Mouse (Mus musculus) splenic B cell, adult 2 months (primary cell): ENCODE measurements at regions not wholly inside any gene's neighbourhood (a gene's known extent, or its start where the extent isn't known, plus 50 kb on each side); places are given as distances from the start of the nearest gene placed in this dataset.

Experiments
- DNase-seq: peaks from one replicate; pipeline ENCODE4 v3.0.0-alpha.2; 2011; ENCODE audit warnings: low read depth, low spot score
- H3K27me3 ChIP-seq: 2 replicates; pipeline ENCODE4 v1.6.1; 2012; ENCODE audit warnings: mild to moderate bottlenecking, low read length, moderate library complexity, mixed read lengths; ENCODE audit not compliant: control insufficient read depth, poor library complexity, insufficient read depth, severe bottlenecking
- H3K36me3 ChIP-seq: 2 replicates; pipeline ENCODE4 v1.6.1; 2012; ENCODE audit warnings: mild to moderate bottlenecking, low read length, moderate library complexity, mixed read lengths; ENCODE audit not compliant: control insufficient read depth, poor library complexity, insufficient read depth, severe bottlenecking

- H3K27me3 ChIP-seq: no peaks in the 10 kb centered on the region
- H3K36me3 ChIP-seq: no peaks in the 10 kb centered on the region
- no peak for DNase-seq
Observed at GRCm38 (mm10) chr17:45306506-45306905, 127.0 kb downstream of the Cdc5l start.

- DNase-seq: no peak
- Histone ChIP-seq H3K36me3 (no peaks in the 10 kb centered on the region), H3K27me3 (no peaks in the 10 kb centered on the region)
Observed at GRCm38 (mm10) chr17:45303183-45303582, 130.4 kb downstream of the Cdc5l start.

DNA sequence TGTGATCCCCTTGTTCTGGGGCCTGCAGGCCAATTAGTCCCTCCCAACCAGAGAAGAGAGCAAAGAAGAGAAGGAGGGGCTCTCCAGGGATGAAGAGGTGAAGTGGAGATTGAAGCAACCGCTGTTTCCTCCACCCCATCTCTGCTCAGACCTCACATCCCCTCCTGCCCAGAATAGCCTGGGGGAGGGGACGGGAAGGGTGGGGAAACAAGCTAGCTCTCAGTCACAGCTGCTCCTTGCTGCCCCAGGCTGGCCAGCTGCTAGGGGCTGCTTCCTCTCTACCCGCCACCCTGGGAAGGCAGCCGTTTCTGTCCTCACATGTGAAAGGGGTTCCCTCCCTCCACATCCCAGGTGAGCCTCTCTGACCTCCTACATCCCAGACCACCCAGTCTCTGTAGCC is 135.2 kb downstream of the Cdc5l start:
- Histone ChIP-seq H3K27me3 (no peaks in the 10 kb centered on the region), H3K36me3 (no peaks in the 10 kb centered on the region)
- DNase-seq: peak; percentile 60

DNA sequence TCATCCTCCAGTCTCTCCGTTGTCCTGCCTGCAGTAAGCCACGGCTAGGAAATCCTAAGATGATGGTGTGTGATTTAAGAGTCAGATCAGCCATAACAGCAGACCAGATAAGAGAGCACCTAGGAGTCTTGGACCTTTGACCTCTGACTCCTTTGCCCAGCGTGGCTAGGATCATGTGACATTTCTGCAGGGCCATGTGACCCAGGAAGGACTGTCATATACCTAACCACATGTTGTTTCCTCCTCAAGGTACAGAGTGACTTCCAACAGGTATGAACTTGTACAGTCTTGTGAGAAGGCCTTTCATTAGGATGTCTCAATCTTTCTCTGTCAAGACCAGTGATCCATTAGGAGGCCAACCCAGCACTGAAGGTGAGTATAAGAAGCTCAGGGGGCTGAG is 135.7 kb downstream of the Cdc5l start:
- peak; percentile 33 for DNase-seq
- Histone ChIP-seq H3K36me3 (no peaks in the 10 kb centered on the region), H3K27me3 (no peaks in the 10 kb centered on the region)

DNA sequence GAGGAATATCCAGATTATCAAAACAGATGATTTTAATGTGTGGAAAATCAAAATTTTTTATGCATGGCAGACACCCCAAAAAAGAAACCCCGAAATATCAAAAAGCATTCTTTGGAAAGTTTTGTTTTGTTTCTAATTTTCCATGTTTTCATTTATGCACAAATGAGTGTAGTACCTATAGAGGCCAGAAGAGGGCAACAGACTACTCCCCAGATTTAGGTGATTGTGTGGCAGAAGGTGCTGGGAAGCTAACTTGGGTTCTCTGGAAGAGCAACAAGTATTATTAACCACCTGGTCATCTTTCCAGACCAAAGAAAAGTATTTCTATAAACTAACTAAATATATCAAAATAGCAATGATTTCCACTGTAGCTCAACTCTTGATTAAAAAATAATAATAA is 137.2 kb downstream of the Cdc5l start:
- no peaks in the 10 kb centered on the region for H3K36me3 ChIP-seq
- no peaks in the 10 kb centered on the region for H3K27me3 ChIP-seq
- DNase-seq: peak; percentile 50

- DNase-seq: no peak
- Histone ChIP-seq H3K36me3 (no peaks in the 10 kb centered on the region), H3K27me3 (no peaks in the 10 kb centered on the region)
Observed at GRCm38 (mm10) chr17:45294886-45295285, 138.7 kb downstream of the Cdc5l start.

DNA sequence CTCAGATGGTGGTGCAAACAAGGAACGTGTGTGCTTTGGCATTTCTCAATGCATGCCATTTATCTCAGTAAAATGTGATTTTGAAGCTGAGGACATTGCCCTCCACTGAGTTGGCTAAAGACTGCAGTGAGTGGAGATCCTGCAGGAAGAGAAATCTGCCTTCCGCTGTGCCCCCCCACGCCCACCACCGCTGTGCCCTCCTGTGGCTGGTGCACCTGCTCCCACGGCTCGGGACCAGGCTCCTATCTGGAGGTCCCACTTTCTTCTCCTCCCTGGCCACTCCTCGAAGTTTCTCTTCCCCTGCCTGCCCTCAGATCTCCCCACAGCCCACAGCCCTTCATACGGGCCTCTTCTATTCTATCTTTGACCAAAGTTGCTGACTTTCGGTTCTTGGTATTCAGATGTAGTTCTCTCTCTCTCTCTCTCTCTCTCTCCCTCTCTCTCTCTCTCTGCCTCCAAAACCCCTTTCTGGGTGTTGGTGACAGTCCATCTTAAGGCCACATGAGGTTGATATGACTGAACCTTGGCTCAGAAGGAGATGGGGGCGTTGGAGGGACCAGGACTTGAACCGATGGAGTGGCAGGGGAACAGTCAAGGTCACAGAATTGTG is 139.2 kb downstream of the Cdc5l start:
- DNase-seq: peak; percentile 14
- H3K27me3 ChIP-seq: no peaks in the 10 kb centered on the region
- H3K36me3 ChIP-seq: no peaks in the 10 kb centered on the region

GRCm38 (mm10) chr17:45292883-45293282 is 140.7 kb downstream of the Cdc5l start:
- no peaks in the 10 kb centered on the region for H3K36me3 ChIP-seq
- no peaks in the 10 kb centered on the region for H3K27me3 ChIP-seq
- DNase-seq: no peak

GRCm38 (mm10) chr17:45291052-45291451 is 142.5 kb downstream of the Cdc5l start:
- Histone ChIP-seq H3K36me3 (no peaks in the 10 kb centered on the region), H3K27me3 (no peaks in the 10 kb centered on the region)
- DNase-seq: no peak

DNA sequence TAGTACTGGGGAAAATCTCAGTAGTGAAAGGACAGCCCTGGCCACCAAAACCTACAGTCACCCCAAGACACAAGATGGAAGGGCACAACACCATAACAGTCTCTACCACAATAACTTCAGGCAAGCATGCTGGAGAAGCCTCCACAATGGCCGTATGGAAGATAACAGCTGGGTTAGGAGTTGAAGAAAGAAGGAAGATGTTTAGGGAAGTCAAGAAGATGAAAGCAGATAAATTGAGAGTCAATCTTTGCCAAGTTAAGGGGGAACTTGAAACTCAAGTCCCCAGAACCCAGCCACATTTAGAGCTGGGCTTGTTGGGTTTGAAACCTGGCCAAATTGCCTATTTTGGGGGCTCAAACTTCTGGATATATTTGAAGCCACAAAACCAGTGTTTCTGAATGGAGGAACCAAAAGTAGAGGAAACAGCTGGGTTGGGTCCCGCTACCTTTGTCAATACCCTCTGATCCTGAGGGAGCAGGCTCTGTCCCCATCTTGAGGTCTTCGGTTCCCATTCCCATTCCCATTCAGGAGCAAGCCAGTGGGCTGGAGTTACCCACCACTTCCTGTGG is 147.8 kb downstream of the Cdc5l start:
- DNase-seq: no peak
- Histone ChIP-seq H3K36me3 (no peaks in the 10 kb centered on the region), H3K27me3 (no peaks in the 10 kb centered on the region)

DNA sequence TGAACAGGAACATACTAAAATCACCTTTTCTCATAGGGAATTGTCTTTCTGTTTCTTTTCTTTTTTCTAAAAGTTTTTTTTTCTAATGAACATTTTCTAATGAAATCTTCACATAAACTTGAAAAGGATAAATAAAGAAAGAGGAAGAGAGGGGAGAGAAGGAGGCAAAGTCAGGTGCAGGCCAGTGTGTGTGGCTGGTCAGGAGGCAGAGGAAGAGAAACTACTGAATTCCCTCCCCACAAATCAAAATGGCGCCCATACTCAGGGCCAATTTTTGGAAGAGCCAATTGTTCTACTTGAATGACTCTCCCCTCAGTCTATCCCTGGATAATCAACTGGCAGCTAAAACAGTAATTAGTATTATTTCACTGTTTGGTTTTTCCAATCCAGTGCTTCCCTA is 152.0 kb downstream of the Cdc5l start:
- H3K36me3 ChIP-seq: no peaks in the 10 kb centered on the region
- H3K27me3 ChIP-seq: no peaks in the 10 kb centered on the region
- DNase-seq: no peak

DNA sequence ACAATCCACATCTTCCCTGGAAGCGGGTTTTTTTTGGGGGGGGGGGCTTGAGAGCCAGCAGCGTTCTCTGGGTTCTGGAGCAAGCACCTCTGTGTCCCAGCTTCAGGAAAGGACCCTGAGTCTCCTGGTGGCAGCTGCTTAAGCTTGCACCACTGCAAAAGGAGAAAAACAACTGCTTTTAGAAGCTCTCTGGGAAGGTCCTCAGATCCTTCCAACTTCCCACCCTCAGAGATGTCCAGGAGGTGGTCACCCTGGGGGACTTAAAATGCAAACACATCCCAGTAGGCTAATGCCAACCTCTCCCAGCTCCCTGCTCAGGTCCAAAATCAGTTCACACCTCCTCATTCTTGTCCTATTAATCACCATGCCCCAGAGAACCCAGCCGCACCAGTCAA is 153.7 kb downstream of the Cdc5l start:
- no peak for DNase-seq
- no peaks in the 10 kb centered on the region for H3K27me3 ChIP-seq
- H3K36me3 ChIP-seq: no peaks in the 10 kb centered on the region

GRCm38 (mm10) chr17:45279075-45279810 is 154.3 kb downstream of the Cdc5l start:
- Histone ChIP-seq H3K27me3 (no peaks in the 10 kb centered on the region), H3K36me3 (no peaks in the 10 kb centered on the region)
- no peak for DNase-seq

DNA sequence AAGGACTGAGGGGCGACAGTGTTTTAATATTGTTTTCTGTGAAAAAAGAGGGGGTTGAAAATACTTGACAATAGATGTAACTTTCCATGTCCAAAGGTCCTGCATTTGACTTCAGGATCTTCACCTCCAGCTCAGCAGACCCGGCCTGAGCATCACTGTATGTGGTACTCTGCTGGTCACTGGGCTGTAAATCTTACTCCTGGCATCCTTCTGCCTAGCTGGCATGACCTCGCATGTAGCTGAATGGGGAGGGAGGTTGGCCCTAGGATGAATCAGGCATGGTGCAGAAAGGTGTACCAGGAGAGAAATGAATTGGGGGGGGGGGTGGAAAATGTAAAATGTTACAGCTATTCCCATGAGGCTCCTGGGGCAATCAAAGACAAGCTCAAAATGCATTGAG is 156.0 kb downstream of the Cdc5l start:
- DNase-seq: no peak
- Histone ChIP-seq H3K27me3 (no peaks in the 10 kb centered on the region), H3K36me3 (no peaks in the 10 kb centered on the region)

DNA sequence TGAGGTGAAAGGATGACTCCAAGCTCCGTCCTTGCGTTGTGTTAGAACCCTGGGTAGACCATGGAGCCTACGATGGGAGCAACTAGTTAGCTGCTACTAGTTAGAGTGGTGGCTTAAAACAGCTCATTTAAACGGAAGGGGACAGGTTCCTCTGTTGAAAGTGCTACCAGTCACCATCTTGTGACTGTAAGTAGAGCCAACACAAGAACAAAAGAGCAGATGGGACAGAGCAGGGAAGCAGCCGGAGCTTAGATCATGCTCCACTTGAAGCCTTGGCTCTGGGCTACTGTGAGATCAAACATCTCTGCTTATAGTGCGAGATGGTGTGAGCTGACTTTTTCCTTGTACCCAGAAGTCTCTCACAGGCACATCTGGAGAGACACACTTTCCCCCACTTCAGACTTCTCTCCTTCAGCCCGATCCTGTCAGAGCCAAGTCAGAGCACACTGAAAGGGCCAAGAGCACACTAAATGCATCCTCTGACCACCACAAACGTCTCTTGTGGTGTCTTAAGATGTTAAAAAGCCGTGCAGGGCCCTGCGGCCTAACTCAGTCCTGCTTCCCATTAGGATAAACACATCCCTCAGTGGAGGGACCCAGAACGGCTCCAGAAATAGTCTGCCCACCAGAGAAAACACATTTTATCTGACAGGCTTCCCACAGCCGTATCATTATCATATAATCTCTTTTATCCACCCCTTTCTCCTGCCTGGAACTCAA is 156.7 kb downstream of the Cdc5l start:
- Histone ChIP-seq H3K27me3 (no peaks in the 10 kb centered on the region), H3K36me3 (no peaks in the 10 kb centered on the region)
- DNase-seq: no peak
